Mouse (Mus musculus): ENCODE measurements around the gene Trem1. TPM values are rescaled to one million over a fixed set of nuclear protein-coding genes. Genes with fewer than 3 reads are reported as not detected.

Trem1 gene
- polyA plus RNA-seq (2012; fragmentation: generic; extraction: Trizol), result not detected
- long read RNA-seq, experiment 1, result 0 reads
- long read RNA-seq, experiment 2, result 0 reads

- Histone ChIP-seq H3K4me3 (ENCODE audit: insufficient read depth, poor library complexity, severe bottlenecking) (no peak within 1 kb of the TSS), H3K79me2 (ENCODE audit: control insufficient read depth, insufficient read depth) (no peaks in the 10 kb centered on the region), H3K36me3 (ENCODE audit: control insufficient read depth, insufficient read depth) (no peaks in the 10 kb centered on the region), H3ac (ENCODE audit: control insufficient read depth, insufficient read length, low read depth) (no peak within 1 kb of the TSS), H3K27me3 (ENCODE audit: control insufficient read depth, insufficient read depth, insufficient read length) (no peaks in the 10 kb centered on the region), H3K79me3 (ENCODE audit: low read depth) (no peaks in the 10 kb centered on the region)
- TF ChIP-seq MAX (IDR thresholded peaks at IDR 0.05) (no peak), CEBPB (IDR thresholded peaks at IDR 0.05; ENCODE audit: low read depth) (no peak), FOSL1 (IDR thresholded peaks at IDR 0.05; ENCODE audit: insufficient read depth, low read length, poor library complexity, severe bottlenecking) (no peak), MYOD1 (IDR thresholded peaks at IDR 0.05; ENCODE audit: control insufficient read depth, insufficient read length, low read depth) (no peak), MYOG (IDR thresholded peaks at IDR 0.05; ENCODE audit: control insufficient read depth, extremely low read depth, insufficient read length) (no peak)
These were observed at the start of gene Trem1 for GRCm38 (mm10) chr17:48232518-48232917. Gene Trem1, plus strand, starts transcription at chr17:48232768.

DNA sequence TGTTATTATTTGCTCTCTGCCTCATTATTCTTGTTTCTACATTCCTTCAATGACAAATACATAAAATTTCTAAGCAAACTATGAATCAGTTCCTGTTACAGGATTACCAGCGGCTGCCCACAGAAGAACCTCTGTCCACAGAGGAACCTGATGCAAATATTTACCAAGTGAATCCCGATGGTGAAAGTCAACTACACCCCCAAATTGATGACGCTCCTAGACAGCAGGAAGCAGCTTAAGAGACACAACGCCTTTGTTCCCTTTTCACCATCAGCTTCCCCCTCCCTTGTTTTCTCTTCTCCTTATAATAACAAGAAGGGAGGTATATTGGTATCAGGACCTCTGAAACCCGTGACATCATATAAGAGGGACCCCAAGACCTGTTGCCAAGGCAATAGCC lies 47.3 kb upstream of the Trem1 start:
- no peak overlapping the region for H3K4me3 ChIP-seq (ENCODE audit: insufficient read depth, poor library complexity, severe bottlenecking)
- no peaks in the 10 kb centered on the region for H3K36me3 ChIP-seq (ENCODE audit: control insufficient read depth, insufficient read depth)
- no peaks in the 10 kb centered on the region for H3K27me3 ChIP-seq (ENCODE audit: control insufficient read depth, insufficient read depth, insufficient read length)
- TF ChIP-seq CEBPB (IDR thresholded peaks at IDR 0.05; ENCODE audit: low read depth) (no peak), MYOD1 (IDR thresholded peaks at IDR 0.05; ENCODE audit: control insufficient read depth, insufficient read length, low read depth) (no peak), CTCF (IDR thresholded peaks at IDR 0.05; ENCODE audit: control insufficient read depth, insufficient read depth, insufficient read length) (no peak), FOSL1 (IDR thresholded peaks at IDR 0.05; ENCODE audit: insufficient read depth, low read length, poor library complexity, severe bottlenecking) (peak; percentile 34), MAX (IDR thresholded peaks at IDR 0.05) (peak; percentile 18), USF1 (IDR thresholded peaks at IDR 0.05; ENCODE audit: low read depth) (no peak)
- no peak overlapping the region for H3ac ChIP-seq (ENCODE audit: control insufficient read depth, insufficient read length, low read depth)
- H3K79me2 ChIP-seq (ENCODE audit: control insufficient read depth, insufficient read depth), result no peaks in the 10 kb centered on the region
- H3K79me3 ChIP-seq (ENCODE audit: low read depth), result no peaks in the 10 kb centered on the region

DNA sequence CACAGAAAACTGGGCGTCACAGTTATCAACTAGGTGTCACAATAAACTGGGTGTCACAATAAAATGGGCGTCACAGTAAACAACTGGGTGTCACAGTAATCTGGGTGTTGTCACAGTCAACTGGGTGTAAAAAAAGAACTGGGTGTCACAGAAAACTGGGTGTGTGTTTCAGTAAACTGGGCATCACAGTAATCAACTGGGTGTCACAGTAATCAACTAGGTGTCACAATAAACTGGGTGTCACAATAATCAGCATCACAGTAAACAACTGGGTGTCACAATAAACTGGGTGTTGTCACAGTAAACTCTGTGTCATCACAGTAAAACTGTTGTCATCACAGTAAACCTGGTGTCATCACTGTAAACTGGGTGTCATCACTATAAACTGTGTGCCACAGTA lies 40.2 kb upstream of the Trem1 start:
- H3K36me3 ChIP-seq (ENCODE audit: control insufficient read depth, insufficient read depth), result no peaks in the 10 kb centered on the region
- no peak overlapping the region for H3K4me3 ChIP-seq (ENCODE audit: insufficient read depth, poor library complexity, severe bottlenecking)
- no peaks in the 10 kb centered on the region for H3K79me2 ChIP-seq (ENCODE audit: control insufficient read depth, insufficient read depth)
- no peak overlapping the region for H3ac ChIP-seq (ENCODE audit: control insufficient read depth, insufficient read length, low read depth)
- H3K79me3 ChIP-seq (ENCODE audit: low read depth), result no peaks in the 10 kb centered on the region
- TF ChIP-seq CEBPB (IDR thresholded peaks at IDR 0.05; ENCODE audit: low read depth) (no peak), MYOG (IDR thresholded peaks at IDR 0.05; ENCODE audit: control insufficient read depth, extremely low read depth, insufficient read length) (no peak), FOSL1 (IDR thresholded peaks at IDR 0.05; ENCODE audit: insufficient read depth, low read length, poor library complexity, severe bottlenecking) (no peak), MYOD1 (IDR thresholded peaks at IDR 0.05; ENCODE audit: control insufficient read depth, insufficient read length, low read depth) (no peak), USF1 (IDR thresholded peaks at IDR 0.05; ENCODE audit: low read depth) (no peak), MAX (IDR thresholded peaks at IDR 0.05) (no peak), CTCF (IDR thresholded peaks at IDR 0.05; ENCODE audit: control insufficient read depth, insufficient read depth, insufficient read length) (no peak)
- no peaks in the 10 kb centered on the region for H3K27me3 ChIP-seq (ENCODE audit: control insufficient read depth, insufficient read depth, insufficient read length)

- Histone ChIP-seq H3K79me2 (ENCODE audit: control insufficient read depth, insufficient read depth) (no peaks in the 10 kb centered on the region), H3K79me3 (ENCODE audit: low read depth) (no peaks in the 10 kb centered on the region), H3ac (ENCODE audit: control insufficient read depth, insufficient read length, low read depth) (no peak overlapping the region), H3K4me3 (ENCODE audit: insufficient read depth, poor library complexity, severe bottlenecking) (no peak overlapping the region), H3K36me3 (ENCODE audit: control insufficient read depth, insufficient read depth) (no peaks in the 10 kb centered on the region), H3K27me3 (ENCODE audit: control insufficient read depth, insufficient read depth, insufficient read length) (no peaks in the 10 kb centered on the region)
- no peak for TF ChIP-seq FOSL1 (IDR thresholded peaks at IDR 0.05; ENCODE audit: insufficient read depth, low read length, poor library complexity, severe bottlenecking)
- no peak for TF ChIP-seq MAX (IDR thresholded peaks at IDR 0.05)
- TF ChIP-seq CTCF (IDR thresholded peaks at IDR 0.05; ENCODE audit: control insufficient read depth, insufficient read depth, insufficient read length), result no peak
- no peak for TF ChIP-seq USF1 (IDR thresholded peaks at IDR 0.05; ENCODE audit: low read depth)
- no peak for TF ChIP-seq MYOD1 (IDR thresholded peaks at IDR 0.05; ENCODE audit: control insufficient read depth, insufficient read length, low read depth)
- TF ChIP-seq MYOG (IDR thresholded peaks at IDR 0.05; ENCODE audit: control insufficient read depth, extremely low read depth, insufficient read length), result no peak
- no peak for TF ChIP-seq CEBPB (IDR thresholded peaks at IDR 0.05; ENCODE audit: low read depth)
These were observed 29.5 kb upstream of the Trem1 start for GRCm38 (mm10) chr17:48203086-48203485.

- no peaks in the 10 kb centered on the region for H3K27me3 ChIP-seq (ENCODE audit: control insufficient read depth, insufficient read depth, insufficient read length)
- TF ChIP-seq MYOG (IDR thresholded peaks at IDR 0.05; ENCODE audit: control insufficient read depth, extremely low read depth, insufficient read length) (no peak), MYOD1 (IDR thresholded peaks at IDR 0.05; ENCODE audit: control insufficient read depth, insufficient read length, low read depth) (no peak), CTCF (IDR thresholded peaks at IDR 0.05; ENCODE audit: control insufficient read depth, insufficient read depth, insufficient read length) (no peak), CEBPB (IDR thresholded peaks at IDR 0.05; ENCODE audit: low read depth) (no peak), FOSL1 (IDR thresholded peaks at IDR 0.05; ENCODE audit: insufficient read depth, low read length, poor library complexity, severe bottlenecking) (no peak), MAX (IDR thresholded peaks at IDR 0.05) (no peak), USF1 (IDR thresholded peaks at IDR 0.05; ENCODE audit: low read depth) (no peak)
- H3K4me3 ChIP-seq (ENCODE audit: insufficient read depth, poor library complexity, severe bottlenecking), result no peak overlapping the region
- H3K79me3 ChIP-seq (ENCODE audit: low read depth), result no peaks in the 10 kb centered on the region
- no peak overlapping the region for H3ac ChIP-seq (ENCODE audit: control insufficient read depth, insufficient read length, low read depth)
- no peaks in the 10 kb centered on the region for H3K79me2 ChIP-seq (ENCODE audit: control insufficient read depth, insufficient read depth)
- H3K36me3 ChIP-seq (ENCODE audit: control insufficient read depth, insufficient read depth), result no peaks in the 10 kb centered on the region
These were observed 20.0 kb upstream of the Trem1 start for GRCm38 (mm10) chr17:48212596-48212995.

GRCm38 (mm10) chr17:48213511-48213910 lies 19.1 kb upstream of the Trem1 start:
- no peak overlapping the region for H3K4me3 ChIP-seq (ENCODE audit: insufficient read depth, poor library complexity, severe bottlenecking)
- no peak for TF ChIP-seq USF1 (IDR thresholded peaks at IDR 0.05; ENCODE audit: low read depth)
- no peak for TF ChIP-seq CTCF (IDR thresholded peaks at IDR 0.05; ENCODE audit: control insufficient read depth, insufficient read depth, insufficient read length)
- no peak for TF ChIP-seq MYOD1 (IDR thresholded peaks at IDR 0.05; ENCODE audit: control insufficient read depth, insufficient read length, low read depth)
- TF ChIP-seq MAX (IDR thresholded peaks at IDR 0.05), result no peak
- no peak for TF ChIP-seq CEBPB (IDR thresholded peaks at IDR 0.05; ENCODE audit: low read depth)
- TF ChIP-seq FOSL1 (IDR thresholded peaks at IDR 0.05; ENCODE audit: insufficient read depth, low read length, poor library complexity, severe bottlenecking), result no peak
- TF ChIP-seq MYOG (IDR thresholded peaks at IDR 0.05; ENCODE audit: control insufficient read depth, extremely low read depth, insufficient read length), result no peak

More at GRCm38 (mm10) chr17:48213511-48213910, 19.1 kb upstream of the Trem1 start:
- H3K36me3 ChIP-seq (ENCODE audit: control insufficient read depth, insufficient read depth), result no peaks in the 10 kb centered on the region
- no peak overlapping the region for H3ac ChIP-seq (ENCODE audit: control insufficient read depth, insufficient read length, low read depth)
- H3K79me2 ChIP-seq (ENCODE audit: control insufficient read depth, insufficient read depth), result no peaks in the 10 kb centered on the region
- no peaks in the 10 kb centered on the region for H3K27me3 ChIP-seq (ENCODE audit: control insufficient read depth, insufficient read depth, insufficient read length)
- H3K79me3 ChIP-seq (ENCODE audit: low read depth), result no peaks in the 10 kb centered on the region
